In genomic region chr17:12745761-12746160, GRCm38 (mm10) we compare ENCODE assay signal across 14 mouse cellular contexts. TPM values are rescaled to one million over a fixed set of nuclear protein-coding genes. Genes with fewer than 3 reads are reported as not detected.
DNase-seq lines count a peak whose midpoint lies in the region; ATAC-seq and TF ChIP-seq lines count a peak whose summit lies in the region.
"Had no signal": no experiment of that assay in that cellular context is flagged by ENCODE, and none has a peak within 500 bp of the region (broad histone marks: within the 10 kb centered on the region; RNA-seq: fewer than 3 reads in every experiment).

No protein-coding gene starts in this region.

- H3K4me1 ChIP-seq in heart, embryonic 16.5 days (ENCODE audit: control insufficient read depth, insufficient read depth, low read length) = peaks cover 63% of the 10 kb centered on the region
- H3K4me1 ChIP-seq in MEL (ENCODE audit: control insufficient read depth in 1 of 2, insufficient read depth in 2 of 2, low read length in 2 of 2) = peaks cover 13 to 14% of the 10 kb centered on the region in 2 experiments
- H3K4me1 ChIP-seq in liver, embryonic 14.5 days (replicated peaks; ENCODE audit: control insufficient read depth in 2 of 2, insufficient read depth in 2 of 2, low read length in 1 of 2) = peaks cover 17 to 33% of the 10 kb centered on the region in 2 experiments

- TF ChIP-seq RAD21 in MEL (IDR thresholded peaks at IDR 0.05; ENCODE audit: low read depth, low read length) = no peak

- peak overlapping the region; percentile 74; the same call in 1 of the 2 replicates for H3K4me3 ChIP-seq in heart, embryonic 16.5 days (ENCODE audit: low read length)
- H3K4me3 ChIP-seq in MEL (ENCODE audit: control insufficient read depth in 1 of 2, insufficient read depth in 1 of 2, low read depth in 2 of 2, low read length in 2 of 2) = no peak overlapping the region
- H3K4me3 ChIP-seq in liver, embryonic 14.5 days (ENCODE audit: insufficient read depth in 1 of 2, low read depth in 2 of 2, low read length in 2 of 2) = no peak overlapping the region
- H3K4me3 ChIP-seq: forebrain, embryonic 12.5 days; limb, embryonic 15.5 days had no signal

- H3K9me3 ChIP-seq in heart, embryonic 16.5 days (replicated peaks; ENCODE audit: control insufficient read depth, low read length) = peaks cover 18% of the 10 kb centered on the region
- no peaks in the 10 kb centered on the region for H3K9me3 ChIP-seq in MEL (replicated peaks; ENCODE audit: insufficient read depth, low read length)
- H3K9me3 ChIP-seq in liver, embryonic 14.5 days (ENCODE audit: control insufficient read depth, low read length) = no peaks in the 10 kb centered on the region; the same call in 1 of the 2 replicates

- peak overlapping the region; percentile 60 for H3K9ac ChIP-seq in heart, embryonic 16.5 days (ENCODE audit: low read length)
- no peak overlapping the region for H3K9ac ChIP-seq in MEL (ENCODE audit: control insufficient read depth, low read depth, low read length, poor library complexity, severe bottlenecking)
- H3K9ac ChIP-seq in liver, embryonic 14.5 days (replicated peaks) = no peak overlapping the region
- H3K9ac ChIP-seq: forebrain, embryonic 12.5 days; limb, embryonic 15.5 days had no signal

- peaks cover 58% of the 10 kb centered on the region for H3K36me3 ChIP-seq in heart, embryonic 16.5 days (ENCODE audit: control insufficient read depth, insufficient read depth)
- peaks cover 2 to 13% of the 10 kb centered on the region in 2 experiments for H3K36me3 ChIP-seq in MEL (ENCODE audit: control insufficient read depth in 1 of 2, insufficient read depth in 2 of 2, low read length in 2 of 2)
- H3K36me3 ChIP-seq in liver, embryonic 14.5 days (replicated peaks; ENCODE audit: control insufficient read depth, insufficient read depth, low read depth) = no peaks in the 10 kb centered on the region

- 43% methylated on average over 4 of the region's 4 CpGs for WGBS in heart, embryonic 16.5 days
- 2% methylated on average over 4 of the region's 4 CpGs for WGBS in liver, embryonic 14.5 days (ENCODE audit: insufficient replicate concordance)

- H3K27ac ChIP-seq in heart, embryonic 16.5 days (ENCODE audit: low read length) = peak overlapping the region; percentile 99
- H3K27ac ChIP-seq in MEL (ENCODE audit: control insufficient read depth, low read depth, low read length) = peak overlapping the region; percentile 37
- no peak overlapping the region for H3K27ac ChIP-seq in liver, embryonic 14.5 days
- H3K27ac ChIP-seq: forebrain, embryonic 12.5 days; limb, embryonic 15.5 days had no signal

- H3K27me3 ChIP-seq in heart, embryonic 16.5 days (ENCODE audit: control insufficient read depth, insufficient read depth, low read length) = no peaks in the 10 kb centered on the region
- no peaks in the 10 kb centered on the region for H3K27me3 ChIP-seq in MEL (ENCODE audit: control insufficient read depth in 1 of 2, insufficient read depth in 2 of 2, low read length in 2 of 2)
- H3K27me3 ChIP-seq in liver, embryonic 14.5 days (ENCODE audit: control insufficient read depth, insufficient read depth, low read length) = no peaks in the 10 kb centered on the region
- H3K27me3 ChIP-seq: forebrain, embryonic 12.5 days; limb, embryonic 15.5 days had no signal

- no peak for ATAC-seq in heart, embryonic 16.5 days (replicated peaks; ENCODE audit: extremely low read depth, insufficient read depth, low FRiP score)
- peak; percentile 84 for ATAC-seq in liver, embryonic 14.5 days (ENCODE audit: insufficient read depth)

- TF ChIP-seq CTCF in MEL (IDR thresholded peaks at IDR 0.05 in 2 of 3, conservative IDR thresholded peaks at IDR 0.05 in 1 of 3; ENCODE audit: control insufficient read depth in 1 of 3, insufficient read depth in 1 of 3, low read depth in 2 of 3, low read length in 3 of 3, poor library complexity in 1 of 3, severe bottlenecking in 1 of 3) = no peak
- TF ChIP-seq CTCF in liver, embryonic 14.5 days (IDR thresholded peaks at IDR 0.05; ENCODE audit: low read depth) = no peak

- peak; percentile 86 for TF ChIP-seq EP300 in MEL (IDR thresholded peaks at IDR 0.05; ENCODE audit: low read depth in 1 of 2, low read length in 2 of 2)
- TF ChIP-seq EP300 in liver, embryonic 14.5 days (IDR thresholded peaks at IDR 0.05; ENCODE audit: low read depth) = peak; percentile 90

- H3K79me2 ChIP-seq in MEL (ENCODE audit: control insufficient read depth, insufficient read depth, low read length, poor library complexity) = no peaks in the 10 kb centered on the region

- DNase-seq in heart, postnatal 36 days = no peak
- DNase-seq in MEL (ENCODE audit: low read depth, low spot score) = peak; percentile 81
- DNase-seq in liver, embryonic 14.5 days (ENCODE audit: low read depth in 3 of 3, low spot score in 3 of 3) = peak in 2 of 3 experiments; percentile 38 to 40
- DNase-seq in thymus, postnatal 0 days (ENCODE audit: low spot score) = peak; percentile 84
- DNase-seq in adrenal gland, adult 2 months = no peak
- no peak for DNase-seq in B cell, adult 2 months
- DNase-seq in urinary bladder, postnatal 25 days (ENCODE audit: low spot score) = no peak
- DNase-seq: adrenal gland, postnatal 10 days; cerebellum, adult 11-12 months; kidney, adult 9 months; midbrain, embryonic 14.5 days had no signal

- peak overlapping the region; percentile 65 for H3K4me2 ChIP-seq in heart, embryonic 16.5 days (ENCODE audit: low read depth, low read length)
- H3K4me2 ChIP-seq in liver, embryonic 14.5 days (ENCODE audit: low read depth) = peak overlapping the region; percentile 3; the same call in 1 of the 2 replicates
- H3K4me2 ChIP-seq: forebrain, embryonic 12.5 days; limb, embryonic 15.5 days had no signal

- intact Hi-C loops in heart, postnatal 36 days (cut with DNase I) = no loop called here

- TF ChIP-seq POLR2A in MEL (IDR thresholded peaks at IDR 0.05; ENCODE audit: control insufficient read depth in 1 of 2, insufficient read depth in 1 of 2, low read depth in 1 of 2, low read length in 2 of 2, poor library complexity in 1 of 2) = no peak

TF ChIP-seq in MEL, 35 proteins besides CTCF, POLR2A, EP300 and RAD21 (continues in another document):
- TF ChIP-seq GATA1 (IDR thresholded peaks at IDR 0.05; ENCODE audit: low read depth, low read length) = peak; percentile 77
- TF ChIP-seq USF1 (IDR thresholded peaks at IDR 0.05; ENCODE audit: low read depth, low read length) = no peak
- TF ChIP-seq ETS1 (IDR thresholded peaks at IDR 0.05; ENCODE audit: low read depth, low read length) = peak; percentile 90
- no peak for TF ChIP-seq CHD2 (IDR thresholded peaks at IDR 0.05; ENCODE audit: low read length)
- no peak for TF ChIP-seq MAFK (IDR thresholded peaks at IDR 0.05; ENCODE audit: borderline replicate concordance, low read depth, low read length)
- TF ChIP-seq HCFC1 (IDR thresholded peaks at IDR 0.05; ENCODE audit: low read depth, low read length) = no peak
- 0 out of 2 replicates have a peak, but pooled peaks have one; percentile 27 for TF ChIP-seq MYB (IDR thresholded peaks at IDR 0.05; ENCODE audit: low read depth, low read length)
- no peak for TF ChIP-seq ZKSCAN1 (IDR thresholded peaks at IDR 0.05; ENCODE audit: low read depth, low read length)
- peak; percentile 69 for TF ChIP-seq RCOR1 (IDR thresholded peaks at IDR 0.05; ENCODE audit: low read depth, low read length)
- TF ChIP-seq TCF12 (IDR thresholded peaks at IDR 0.05; ENCODE audit: low read depth, low read length) = peak; percentile 86
- TF ChIP-seq BHLHE40 (IDR thresholded peaks at IDR 0.05; ENCODE audit: borderline replicate concordance, low read depth, low read length) = peak; percentile 58; the same call in 1 of the 2 replicates
- TF ChIP-seq USF2 (IDR thresholded peaks at IDR 0.05; ENCODE audit: borderline replicate concordance in 1 of 2, insufficient read depth in 1 of 2, low read depth in 1 of 2, low read length in 2 of 2) = no peak
- no peak for TF ChIP-seq E2F4 (IDR thresholded peaks at IDR 0.05; ENCODE audit: borderline replicate concordance, low read depth, low read length)
- TF ChIP-seq ZNF384 (IDR thresholded peaks at IDR 0.05; ENCODE audit: low read depth, low read length) = no peak
- TF ChIP-seq GABPA (IDR thresholded peaks at IDR 0.05; ENCODE audit: low read depth, low read length) = no peak
- TF ChIP-seq MYC (IDR thresholded peaks at IDR 0.05; ENCODE audit: low read depth, low read length) = no peak
- no peak for TF ChIP-seq NELFE (IDR thresholded peaks at IDR 0.05; ENCODE audit: low read depth, low read length)
- TF ChIP-seq TBP (IDR thresholded peaks at IDR 0.05; ENCODE audit: low read depth, low read length) = no peak
- TF ChIP-seq POLR2AphosphoS5 (IDR thresholded peaks at IDR 0.05; ENCODE audit: borderline replicate concordance, low read depth, low read length) = no peak
- no peak for TF ChIP-seq MEF2A (IDR thresholded peaks at IDR 0.05; ENCODE audit: extremely low read depth, insufficient replicate concordance, low read depth, low read length, poor library complexity, severe bottlenecking)
- no peak for TF ChIP-seq POLR2AphosphoS2 (IDR thresholded peaks at IDR 0.05; ENCODE audit: low read length)
- TF ChIP-seq ELF1 (IDR thresholded peaks at IDR 0.05; ENCODE audit: low read depth, low read length) = no peak
- TF ChIP-seq MXI1 (IDR thresholded peaks at IDR 0.05; ENCODE audit: low read depth, low read length) = no peak; the same call in 1 of the 2 replicates
- TF ChIP-seq ZMIZ1 (IDR thresholded peaks at IDR 0.05; ENCODE audit: low read depth, low read length) = no peak
- no peak for TF ChIP-seq MAX (IDR thresholded peaks at IDR 0.05; ENCODE audit: low read length)
- no peak for TF ChIP-seq UBTF (IDR thresholded peaks at IDR 0.05; ENCODE audit: borderline replicate concordance, insufficient read depth, low read depth, low read length)
- TF ChIP-seq JUND (IDR thresholded peaks at IDR 0.05; ENCODE audit: low read depth, low read length) = no peak
- TF ChIP-seq KAT2A (conservative IDR thresholded peaks at IDR 0.05; ENCODE audit: low read depth, low read length) = no peak
- TF ChIP-seq MAZ (IDR thresholded peaks at IDR 0.05; ENCODE audit: low read depth, low read length) = 0 out of 2 replicates have a peak, but pooled peaks have one; percentile 35

RNA-seq across cellular contexts. Expression of gene Igf2r, which starts 23.7 kb away (rescaled TPM):
- polyA plus RNA-seq in heart, embryonic 16.5 days (2015; fragmentation: Nextera tagmentation; extraction: Ambion mirVana) = 98.0 and 133 TPM in 2 replicates
- total RNA-seq in heart, postnatal 36 days (2021) = 100 to 1,000 TPM; 109 to 113 TPM
- 18.0 and 18.8 TPM in 2 replicates for total RNA-seq in MEL (2012; rRNA removed)
- polyA plus RNA-seq in MEL (2012; ENCODE audit: insufficient read depth in 1 of 2, insufficient read length in 2 of 2, low read depth in 1 of 2, low replicate concordance in 2 of 2, missing spikeins in 1 of 2) = 10 to 100 TPM; 18.3 to 21.7 TPM
- polyA plus RNA-seq in liver, embryonic 14.5 days (2012; rRNA removed) = 9.5 and 12.6 TPM in 2 replicates
- 12.8 and 14.8 TPM in 2 replicates for polyA plus RNA-seq in liver, embryonic 14.5 days (2014; fragmentation: Nextera tagmentation; extraction: Ambion mirVana)
- 8.9 and 9.7 TPM in 2 replicates for polyA plus RNA-seq in thymus, postnatal 0 days (2015; fragmentation: Nextera tagmentation; extraction: Ambion mirVana)
- 10 to 100 TPM; 66.8 to 74.7 TPM for total RNA-seq in adrenal gland, adult 2 months (2021)
- 21.9 and 23.2 TPM in 2 replicates for polyA plus RNA-seq in adrenal gland, adult 2 months (2012; rRNA removed)

Comparison
In these comparisons a context has a peak if more than half of its experiments do, and no peak if none do; other contexts are left out.
1. DNase-seq: peak in MEL (single experiment), liver, embryonic 14.5 days (2 of 3) and thymus, postnatal 0 days (single experiment); none in heart, postnatal 36 days (0 of 2), adrenal gland, adult 2 months (single experiment), B cell, adult 2 months (0 of 2) and urinary bladder, postnatal 25 days (single experiment).